Mouse (Mus musculus) liver, embryonic 13.5 days (tissue): Measurements from ENCODE around the gene Ptprcap. TPM values are rescaled to one million over a fixed set of nuclear protein-coding genes. Genes with fewer than 3 reads are reported as not detected.

ENCODE experiments used
- ATAC-seq: fragments of 200-750 bp; cut with Nextera tagmentation; 2 replicates; pipeline ENCODE4 v1.8.0; 2017; ENCODE audit warnings: low read depth, mild to moderate bottlenecking, moderate number of reproducible peaks, moderate library complexity
- DNase-seq: peaks from one replicate; pipeline ENCODE4 v3.0.0; 2022
- H3K27ac ChIP-seq: fragments of 300-500 bp; sonication (generic); 2 replicates; pipeline ENCODE4 v1.5.1; 2015; ENCODE audit warnings: moderate library complexity, mild to moderate bottlenecking, inconsistent platforms
- H3K27me3 ChIP-seq: fragments of 300-500 bp; sonication (generic); 2 replicates; pipeline ENCODE4 v1.6.1; 2015; ENCODE audit warnings: mild to moderate bottlenecking, inconsistent platforms
- H3K36me3 ChIP-seq: fragments of 300-500 bp; sonication (generic); 2 replicates; pipeline ENCODE4 v1.6.1; 2015; ENCODE audit warnings: mild to moderate bottlenecking, inconsistent platforms
- H3K4me1 ChIP-seq: fragments of 300-500 bp; sonication (generic); replicated peaks from 2 replicates; pipeline ENCODE4 v1.6.1; 2015; ENCODE audit warnings: inconsistent platforms
- H3K4me2 ChIP-seq: fragments of 300-500 bp; sonication (generic); 2 replicates; pipeline ENCODE4 v1.6.1; 2015; ENCODE audit warnings: inconsistent platforms, mild to moderate bottlenecking, moderate library complexity
- H3K4me3 ChIP-seq: fragments of 300-500 bp; sonication (generic); replicated peaks from 2 replicates; pipeline ENCODE4 v1.5.1; 2015; ENCODE audit warnings: mild to moderate bottlenecking, inconsistent platforms
- H3K9ac ChIP-seq: fragments of 300-500 bp; sonication (generic); 2 replicates; pipeline ENCODE4 v1.6.1; 2015; ENCODE audit warnings: mild to moderate bottlenecking, inconsistent platforms
- H3K9me3 ChIP-seq: fragments of 300-500 bp; sonication (generic); replicated peaks from 2 replicates; pipeline ENCODE4 v1.6.1; 2016; ENCODE audit warnings: inconsistent platforms
- WGBS: fragments of 180-500 bp; shearing (Covaris S2); methylation state at CpG from one replicate; pipeline ENCODE4 v1.1.7; 2015; ENCODE audit not compliant: insufficient replicate concordance; 5-methylcytosine and 5-hydroxymethylcytosine counted together
- polyA plus RNA-seq: library from polyadenylated mRNA; unstranded; fragments of >200 nt; fragmentation: Nextera tagmentation; extraction: Ambion mirVana; gene quantifications from 2 replicates; pipeline ENCODE4 v1.2.1, GENCODE M21; 2015

Ptprcap gene
- polyA plus RNA-seq, 1 experiment from 2014 or later: 21.3 TPM

DNA sequence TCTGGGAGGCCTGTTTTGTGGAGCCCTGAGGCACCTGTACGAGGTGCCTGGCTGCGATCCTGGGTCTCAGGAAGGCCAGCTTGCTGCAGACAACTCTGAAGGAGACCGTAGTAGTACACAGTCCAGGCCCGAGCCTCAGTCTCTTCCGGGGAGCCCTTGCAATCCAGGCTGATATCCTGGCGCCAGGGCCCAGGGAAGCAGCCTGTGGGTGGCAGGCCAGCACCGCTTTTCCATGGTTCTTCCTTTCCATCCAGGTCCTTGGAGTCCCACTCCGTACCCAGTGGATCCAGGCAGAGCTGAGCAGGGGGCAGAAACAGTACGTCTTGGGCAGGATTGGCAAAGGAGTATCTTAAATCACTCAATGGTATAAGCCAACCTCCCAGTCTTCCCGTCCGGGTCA, 19.5 kb downstream of the Ptprcap start:
- no peak for ATAC-seq
- H3K9ac ChIP-seq: no peak overlapping the region
- H3K36me3 ChIP-seq: no peaks in the 10 kb centered on the region
- WGBS: 62% methylated on average over 11 of the region's 11 CpGs
- no peak overlapping the region for H3K4me3 ChIP-seq
- H3K4me2 ChIP-seq: no peak overlapping the region
- no peak for DNase-seq
- H3K9me3 ChIP-seq: no peaks in the 10 kb centered on the region
- H3K27ac ChIP-seq: no peak overlapping the region
- H3K4me1 ChIP-seq: peaks cover 32% of the 10 kb centered on the region
- H3K27me3 ChIP-seq: peaks cover 12% of the 10 kb centered on the region; the same call in 1 of the 2 replicates

DNA sequence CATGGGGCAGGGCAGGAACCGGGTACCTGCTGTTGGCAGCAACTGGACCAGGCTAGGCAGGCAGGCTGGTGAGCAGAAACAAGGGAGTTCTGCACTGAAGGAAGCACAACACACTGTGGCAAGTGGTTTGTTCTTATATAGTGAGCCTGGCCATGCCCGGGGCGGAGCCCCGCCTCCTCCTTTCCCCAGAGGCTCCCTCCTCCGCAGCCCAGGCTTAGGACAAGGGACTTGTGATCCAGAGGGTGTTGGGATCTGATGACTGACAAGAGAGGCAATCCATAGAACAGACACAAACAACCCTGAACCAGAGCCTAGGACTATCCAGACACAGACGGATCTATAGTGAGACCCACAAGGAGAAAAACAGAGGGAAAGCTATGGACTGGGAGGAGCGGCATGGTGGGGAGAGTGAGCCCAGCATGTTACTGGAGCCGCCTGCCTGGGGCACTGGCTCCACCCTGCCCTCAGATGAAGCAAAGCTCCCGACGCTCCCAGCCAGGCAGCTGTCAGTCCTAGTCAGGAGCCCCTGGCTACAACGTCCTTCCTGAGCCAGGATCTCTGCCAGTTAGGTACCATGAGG, 22.1 kb downstream of the Ptprcap start, which contains the start of gene Carns1:
Gene Carns1, minus strand, starts transcription at position 112 of the 580 bp plus-strand sequence.
- 26% methylated on average over 11 of the region's 11 CpGs for WGBS
- DNase-seq: no peak
- H3K9me3 ChIP-seq: no peaks in the 10 kb centered on the region
- peaks cover 12% of the 10 kb centered on the region; the same call in 1 of the 2 replicates for H3K27me3 ChIP-seq
- ATAC-seq: peak; percentile 32; the same call in 1 of the 2 replicates
- no peaks in the 10 kb centered on the region for H3K36me3 ChIP-seq
- peak within 1 kb of the TSS; percentile 46 for H3K4me2 ChIP-seq
- H3K4me3 ChIP-seq: no peak within 1 kb of the TSS
- H3K9ac ChIP-seq: 0 out of 2 replicates have a peak within 1 kb of the TSS, but pooled peaks have one; percentile 4
- peaks cover 24% of the 10 kb centered on the region for H3K4me1 ChIP-seq
- H3K27ac ChIP-seq: no peak within 1 kb of the TSS

DNA sequence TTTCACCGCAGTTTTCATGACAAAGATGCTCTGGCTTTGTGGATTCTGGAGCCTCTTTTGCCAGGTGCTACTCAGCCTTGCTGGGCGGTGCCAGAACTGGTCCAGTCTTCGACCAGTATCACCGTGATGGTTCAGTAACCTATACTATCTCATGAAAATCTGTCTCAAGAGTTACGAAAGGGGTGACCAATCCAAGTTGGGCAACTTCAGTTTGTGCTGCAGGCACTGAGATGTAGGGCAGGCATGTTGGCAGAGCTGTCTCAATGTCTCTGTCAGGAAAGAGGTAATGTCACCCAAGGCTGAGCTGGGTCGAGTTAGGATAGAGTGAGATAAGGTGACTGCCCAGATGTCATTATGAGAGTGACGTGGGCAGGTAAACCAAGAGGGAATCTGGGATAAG, 27.0 kb downstream of the Ptprcap start:
- WGBS: 67% methylated on average over 7 of the region's 7 CpGs
- ATAC-seq (no peak), DNase-seq (no peak)
- Histone ChIP-seq H3K27ac (no peak overlapping the region), H3K4me3 (no peak overlapping the region), H3K9ac (no peak overlapping the region), H3K9me3 (no peaks in the 10 kb centered on the region), H3K36me3 (no peaks in the 10 kb centered on the region), H3K27me3 (0 out of 2 replicates have a peak, but pooled peaks cover 7% of the 10 kb centered on the region), H3K4me1 (peaks cover 19% of the 10 kb centered on the region), H3K4me2 (no peak overlapping the region)

DNA sequence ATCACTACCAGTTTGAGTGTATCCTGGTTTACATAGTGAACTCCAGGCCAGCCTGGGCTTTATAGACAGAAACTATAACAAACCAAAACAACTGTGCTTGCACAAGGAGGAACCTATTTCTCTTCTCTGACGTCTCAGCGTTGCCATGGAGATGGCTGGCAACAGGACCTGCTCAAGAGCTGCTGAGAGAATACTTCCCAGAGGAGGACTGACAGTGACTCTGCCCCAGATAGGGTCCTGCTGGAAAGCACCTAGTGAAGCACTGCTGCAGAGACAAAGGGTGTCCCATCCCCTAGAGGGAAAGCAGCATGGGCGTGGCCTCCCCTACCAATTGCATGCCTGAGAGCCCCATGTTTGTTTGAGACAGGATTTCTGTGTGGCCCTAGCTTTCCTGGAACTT, 28.5 kb downstream of the Ptprcap start:
- no peak overlapping the region for H3K9ac ChIP-seq
- no peaks in the 10 kb centered on the region for H3K27me3 ChIP-seq
- no peaks in the 10 kb centered on the region for H3K36me3 ChIP-seq
- H3K4me2 ChIP-seq: no peak overlapping the region
- ATAC-seq (no peak), DNase-seq (no peak)
- 42% methylated on average over 3 of the region's 3 CpGs for WGBS
- peaks cover 22% of the 10 kb centered on the region for H3K4me1 ChIP-seq
- no peaks in the 10 kb centered on the region for H3K9me3 ChIP-seq
- no peak overlapping the region for H3K27ac ChIP-seq
- no peak overlapping the region for H3K4me3 ChIP-seq

DNA sequence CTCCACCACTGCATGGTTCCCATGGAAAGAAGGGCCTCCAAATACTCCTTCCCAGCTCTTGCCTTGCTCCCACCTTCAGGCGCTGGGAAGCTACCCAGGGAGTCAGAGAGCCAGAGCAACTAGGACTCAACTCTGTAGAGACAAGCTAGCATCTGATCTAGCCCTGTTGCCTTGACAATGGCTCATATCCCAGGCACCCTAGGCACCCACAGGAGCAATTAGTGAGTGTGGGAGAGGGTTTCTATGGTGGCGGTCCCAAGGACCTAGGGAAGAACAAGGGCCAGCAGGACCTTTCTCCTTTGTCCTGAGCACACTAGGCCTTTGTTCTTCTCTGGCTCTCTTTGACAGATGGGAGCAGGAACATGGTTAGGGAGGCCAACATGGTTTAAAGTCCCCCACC, 30.3 kb downstream of the Ptprcap start:
- Histone ChIP-seq H3K27me3 (no peaks in the 10 kb centered on the region), H3K4me3 (no peak overlapping the region), H3K27ac (no peak overlapping the region), H3K4me1 (peaks cover 22% of the 10 kb centered on the region), H3K9ac (no peak overlapping the region), H3K4me2 (no peak overlapping the region), H3K36me3 (no peaks in the 10 kb centered on the region), H3K9me3 (no peaks in the 10 kb centered on the region)
- WGBS: 63% methylated on average over 2 of the region's 2 CpGs
- DNase-seq (no peak), ATAC-seq (no peak)

DNA sequence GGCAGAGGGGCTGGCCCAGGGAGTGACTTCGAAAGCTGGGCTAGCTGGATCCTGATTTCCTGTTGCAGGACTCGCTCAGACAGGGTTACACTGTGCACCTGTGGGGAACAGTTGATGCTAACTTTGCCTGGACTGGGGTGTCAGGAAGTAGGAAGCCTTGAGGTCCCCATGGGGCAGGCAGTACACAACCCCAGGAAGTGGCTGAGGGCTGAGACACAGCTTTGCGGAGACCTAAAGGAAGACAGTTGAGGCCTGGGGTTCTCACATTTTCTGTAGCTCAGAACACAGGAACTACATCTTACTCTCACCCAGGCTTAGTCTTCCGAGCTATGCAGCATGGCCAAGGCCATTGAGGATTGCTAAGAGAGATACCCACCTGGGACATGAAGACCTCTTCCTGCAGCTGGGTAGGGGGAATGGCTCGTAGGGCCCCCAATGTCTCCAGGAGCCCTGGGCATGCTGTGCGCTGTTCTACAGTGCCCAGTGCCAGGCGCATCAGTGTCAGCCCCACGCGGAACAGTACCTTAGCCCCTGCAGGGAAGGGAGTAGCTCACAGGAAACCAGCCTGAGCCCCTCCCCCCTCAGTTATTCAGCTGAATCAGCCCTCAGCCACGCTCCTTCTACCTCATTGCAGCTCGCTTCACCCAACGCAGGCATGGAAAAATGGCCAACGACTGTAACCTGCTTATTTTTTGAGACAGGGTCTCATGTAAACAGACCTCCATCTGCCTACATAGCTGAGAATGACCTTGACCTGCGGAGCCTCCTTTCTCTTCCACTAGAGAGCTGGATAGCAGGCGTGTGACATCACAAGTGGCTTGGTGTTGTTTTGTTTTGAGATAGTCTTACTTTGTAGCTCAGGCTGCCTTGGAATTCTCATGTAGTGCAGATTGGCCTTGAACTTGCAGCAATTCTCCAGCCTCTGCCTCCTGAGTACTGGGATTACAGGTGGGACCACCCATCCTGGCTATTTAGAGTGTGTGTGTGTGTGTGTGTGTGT, 31.9 kb downstream of the Ptprcap start:
- WGBS: 28% methylated on average over 15 of the region's 15 CpGs
- Histone ChIP-seq H3K27ac (peak overlapping the region; percentile 68), H3K9ac (no peak overlapping the region), H3K9me3 (no peaks in the 10 kb centered on the region), H3K4me2 (peak overlapping the region; percentile 28; the same call in 1 of the 2 replicates), H3K4me1 (peaks cover 25% of the 10 kb centered on the region), H3K36me3 (no peaks in the 10 kb centered on the region), H3K4me3 (no peak overlapping the region), H3K27me3 (no peaks in the 10 kb centered on the region)
- DNase-seq (no peak), ATAC-seq (peak; percentile 46)

DNA sequence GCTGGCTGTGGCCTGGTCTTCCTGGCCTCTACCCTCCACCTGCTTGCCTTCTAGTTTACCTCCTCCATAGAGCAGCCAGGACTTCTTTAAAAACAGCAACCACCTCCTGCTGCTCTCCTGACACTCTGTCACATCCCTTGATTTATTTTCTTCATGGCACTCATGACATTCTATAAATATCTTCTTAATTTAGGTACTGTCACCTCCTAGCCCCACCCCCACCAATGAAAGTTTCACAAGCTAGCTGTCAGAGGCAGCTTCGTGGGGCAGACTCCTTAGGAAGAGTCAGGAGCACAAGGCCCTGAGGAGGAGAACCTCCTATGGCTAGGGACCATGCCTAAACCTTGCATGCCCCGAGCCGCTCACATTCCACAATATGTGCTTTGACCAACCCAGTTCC, 33.9 kb downstream of the Ptprcap start:
- ATAC-seq (no peak), DNase-seq (no peak)
- H3K9me3 ChIP-seq: no peaks in the 10 kb centered on the region
- H3K4me3 ChIP-seq: no peak overlapping the region
- no peak overlapping the region for H3K27ac ChIP-seq
- H3K4me2 ChIP-seq: no peak overlapping the region
- H3K36me3 ChIP-seq: no peaks in the 10 kb centered on the region
- 72% methylated on average over 3 of the region's 3 CpGs for WGBS
- H3K27me3 ChIP-seq: no peaks in the 10 kb centered on the region
- H3K9ac ChIP-seq: no peak overlapping the region
- H3K4me1 ChIP-seq: peaks cover 35% of the 10 kb centered on the region

DNA sequence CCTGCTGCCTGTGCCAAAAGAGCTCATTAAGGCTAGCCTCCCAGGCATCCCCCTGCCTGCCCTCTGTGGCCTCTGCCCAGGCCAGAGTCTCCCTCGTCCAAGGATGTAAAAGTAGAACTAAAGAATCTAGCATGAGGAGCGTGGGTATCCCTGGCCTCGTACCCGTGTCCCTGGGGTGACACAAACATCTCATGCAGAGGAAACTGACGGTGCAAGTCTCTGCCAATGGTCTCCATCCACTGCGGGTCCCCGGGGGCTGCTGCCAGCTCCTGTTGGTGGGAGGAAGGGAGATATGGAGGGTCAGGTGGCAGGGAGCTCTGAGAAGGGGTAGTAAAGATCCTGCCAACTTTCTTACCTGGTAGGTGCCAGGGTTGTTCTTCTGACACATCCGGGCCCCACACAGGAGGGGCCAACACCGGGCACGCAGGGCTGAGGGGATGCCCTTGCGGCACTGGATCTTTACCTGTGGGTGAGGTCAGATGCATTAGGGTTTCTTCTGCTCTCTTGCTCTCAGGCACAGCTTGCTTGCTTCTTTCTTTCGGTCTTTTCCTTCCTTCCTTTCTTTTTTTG, 35.7 kb downstream of the Ptprcap start:
- no peaks in the 10 kb centered on the region for H3K27me3 ChIP-seq
- no peak overlapping the region for H3K9ac ChIP-seq
- no peaks in the 10 kb centered on the region for H3K9me3 ChIP-seq
- H3K4me1 ChIP-seq: peaks cover 53% of the 10 kb centered on the region
- ATAC-seq: no peak
- H3K36me3 ChIP-seq: peaks cover 12% of the 10 kb centered on the region
- no peak overlapping the region for H3K27ac ChIP-seq
- no peak overlapping the region for H3K4me3 ChIP-seq
- H3K4me2 ChIP-seq: no peak overlapping the region
- no peak for DNase-seq
- 86% methylated on average over 12 of the region's 12 CpGs for WGBS

DNA sequence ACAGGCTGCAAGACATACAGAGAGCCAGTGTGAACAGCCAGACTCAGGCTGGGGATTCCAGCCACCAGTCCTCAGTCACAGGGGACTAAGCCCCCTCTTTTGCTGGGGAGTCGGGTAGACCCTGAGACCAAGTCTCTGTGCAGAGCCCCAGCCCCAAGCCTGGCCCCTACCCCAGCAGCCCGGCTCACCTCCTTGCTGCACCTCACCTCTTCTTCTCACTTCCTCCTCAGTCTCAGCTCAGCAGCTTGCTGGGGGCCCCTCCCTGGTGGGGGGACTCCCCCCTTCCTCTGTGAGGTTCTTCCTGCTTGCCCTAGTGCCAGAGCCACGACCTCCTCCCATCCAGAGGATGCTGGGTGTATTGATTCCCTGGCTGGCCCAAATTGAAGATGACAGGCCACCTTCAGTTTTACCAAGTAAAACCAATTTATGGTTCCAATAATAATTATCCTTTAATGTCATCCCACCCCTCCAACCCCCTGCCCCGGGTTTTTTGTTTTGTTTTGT, 37.5 kb downstream of the Ptprcap start, which contains the start of gene Tbc1d10c:
Gene Tbc1d10c, minus strand, starts transcription at position 454 of the 504 bp plus-strand sequence.
- Histone ChIP-seq H3K27ac (peak within 1 kb of the TSS; percentile 91), H3K4me1 (peaks cover 56% of the 10 kb centered on the region), H3K9ac (peak within 1 kb of the TSS; percentile 97), H3K36me3 (peaks cover 29% of the 10 kb centered on the region), H3K4me2 (peak within 1 kb of the TSS; percentile 90), H3K27me3 (no peaks in the 10 kb centered on the region), H3K4me3 (peak within 1 kb of the TSS; percentile 93), H3K9me3 (no peaks in the 10 kb centered on the region)
- WGBS: 26% methylated on average over 4 of the region's 4 CpGs
- DNase-seq (no peak), ATAC-seq (no peak)

DNA sequence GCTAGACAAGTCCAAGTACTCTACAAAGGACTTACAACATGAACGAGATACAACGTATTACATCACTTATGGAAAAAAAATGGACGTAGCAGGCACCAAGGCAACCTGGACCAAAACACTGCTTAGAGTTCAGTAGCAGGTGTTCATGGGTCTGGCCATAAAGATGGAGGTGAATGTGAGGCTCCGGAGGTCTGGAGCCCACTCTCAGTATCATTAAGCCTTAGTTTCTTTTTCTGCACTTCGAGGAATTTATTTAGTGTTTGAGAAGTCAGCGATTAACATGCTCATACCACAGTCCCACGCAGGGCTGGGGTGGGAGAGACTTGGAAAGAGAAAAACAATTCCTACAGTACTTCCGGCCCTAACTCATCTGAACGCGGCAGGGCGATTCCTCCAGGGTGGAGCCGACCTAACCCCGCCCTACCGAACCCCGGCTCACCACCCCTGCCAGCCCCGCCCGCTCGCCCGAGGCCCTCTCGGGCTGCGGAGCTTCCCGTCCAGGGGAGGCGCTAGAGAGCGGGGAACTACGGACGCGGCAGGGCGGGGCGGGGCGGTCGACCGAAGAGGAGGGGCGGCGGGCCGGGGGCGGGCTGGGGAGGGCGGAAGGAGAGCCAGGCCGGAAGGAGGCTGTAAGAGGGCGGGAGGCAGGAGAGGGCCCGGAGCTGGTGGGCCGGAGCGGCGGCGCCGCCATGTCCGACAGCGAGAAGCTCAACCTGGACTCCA, 38.3 kb downstream of the Ptprcap start, which contains the start of gene Ppp1ca:
Gene Ppp1ca, plus strand, starts transcription at position 538 of the 723 bp plus-strand sequence.
- peak; percentile 93 for ATAC-seq
- H3K4me1 ChIP-seq: peaks cover 60% of the 10 kb centered on the region

More for the DNA sequence above, 38.3 kb downstream of the Ptprcap start, which contains the start of gene Ppp1ca:
- Histone ChIP-seq H3K9ac (peak within 1 kb of the TSS; percentile 97), H3K4me2 (peak within 1 kb of the TSS; percentile 90), H3K27ac (peak within 1 kb of the TSS; percentile 91), H3K27me3 (no peaks in the 10 kb centered on the region), H3K36me3 (peaks cover 37% of the 10 kb centered on the region), H3K4me3 (peak within 1 kb of the TSS; percentile 93), H3K9me3 (no peaks in the 10 kb centered on the region)
- WGBS: 3% methylated on average over 38 of the region's 47 CpGs
- DNase-seq: peak; percentile 95
